Mouse (Mus musculus) c-Kit-positive CD71-positive TER-119-negative erythroid progenitor cells, embryonic 14.5 days (primary cell): ENCODE results near the gene Abca17.

Experiments
- DNase-seq: peaks from one replicate; pipeline ENCODE4 v3.0.0-alpha.2; 2013; ENCODE audit warnings: low read depth

The Abca17 gene

GRCm38 (mm10) chr17:24350926-24351759 is at the start of gene Abca17:
Gene Abca17 (minus strand): TSS chr17:24351068.
- peak; percentile 17 for DNase-seq

- no peak for DNase-seq
These were observed 43.6 kb upstream of the Abca17 start for GRCm38 (mm10) chr17:24394456-24394855.

GRCm38 (mm10) chr17:24393527-24393926 is 42.7 kb upstream of the Abca17 start:
- DNase-seq, result no peak

GRCm38 (mm10) chr17:24391149-24391548 is 40.3 kb upstream of the Abca17 start:
- no peak for DNase-seq

- DNase-seq, result no peak
These were observed 39.0 kb upstream of the Abca17 start for GRCm38 (mm10) chr17:24389865-24390264.

GRCm38 (mm10) chr17:24388711-24389110 is 37.8 kb upstream of the Abca17 start:
- DNase-seq, result no peak

GRCm38 (mm10) chr17:24383789-24384188 is 32.9 kb upstream of the Abca17 start:
- no peak for DNase-seq

GRCm38 (mm10) chr17:24378496-24378895 is 27.6 kb upstream of the Abca17 start:
- no peak for DNase-seq

- DNase-seq, result no peak
These were observed 25.0 kb upstream of the Abca17 start for GRCm38 (mm10) chr17:24375886-24376285.

- no peak for DNase-seq
These were observed 24.3 kb upstream of the Abca17 start for GRCm38 (mm10) chr17:24375094-24375712.

GRCm38 (mm10) chr17:24365863-24366262 is 15.0 kb upstream of the Abca17 start:
- no peak for DNase-seq

GRCm38 (mm10) chr17:24364461-24364860 is 13.6 kb upstream of the Abca17 start:
- DNase-seq, result no peak

GRCm38 (mm10) chr17:24362527-24362926 is 11.7 kb upstream of the Abca17 start:
- DNase-seq, result no peak

GRCm38 (mm10) chr17:24361291-24361690 is 10.4 kb upstream of the Abca17 start:
- no peak for DNase-seq

GRCm38 (mm10) chr17:24360841-24361240 is 10.0 kb upstream of the Abca17 start:
- no peak for DNase-seq

GRCm38 (mm10) chr17:24359903-24360302 is 9.0 kb upstream of the Abca17 start:
- DNase-seq, result no peak

- DNase-seq, result no peak
These were observed 8.1 kb upstream of the Abca17 start for GRCm38 (mm10) chr17:24359006-24359405.

- DNase-seq, result peak; percentile 11
These were observed 4.4 kb upstream of the Abca17 start for GRCm38 (mm10) chr17:24355284-24355683.

- DNase-seq, result peak; percentile 48
These were observed 3.1 kb upstream of the Abca17 start for GRCm38 (mm10) chr17:24353960-24354359.

GRCm38 (mm10) chr17:24352370-24353194 is 1.7 kb upstream of the Abca17 start:
- peak; percentile 29 for DNase-seq

- peak; percentile 94 for DNase-seq
These were observed 991 bp upstream of the Abca17 start, which contains the start of gene Abca3 for GRCm38 (mm10) chr17:24351760-24352357. Gene Abca3 (plus strand): TSS chr17:24351950.

- DNase-seq, result no peak
These were observed 1.7 kb downstream of the Abca17 start for GRCm38 (mm10) chr17:24349176-24349575.
